Mouse (Mus musculus) neural tube, embryonic 15.5 days (tissue): ENCODE results near the gene Slc25a28. TPM values are rescaled to one million over a fixed set of nuclear protein-coding genes. Genes with fewer than 3 reads are reported as not detected.

ENCODE experiments used
- ATAC-seq: fragments of 200-750 bp; cut with Nextera tagmentation; 2 replicates; pipeline ENCODE4 v1.8.0; 2017; ENCODE audit warnings: mild to moderate bottlenecking, moderate TSS enrichment, moderate library complexity; ENCODE audit not compliant: low FRiP score
- H3K27ac ChIP-seq: fragments of 300-500 bp; sonication (generic); replicated peaks from 2 replicates; pipeline ENCODE4 v1.5.1; 2015; ENCODE audit warnings: mild to moderate bottlenecking, inconsistent platforms
- H3K27me3 ChIP-seq: fragments of 300-500 bp; sonication (generic); replicated peaks from 2 replicates; pipeline ENCODE4 v1.6.1; 2015; ENCODE audit warnings: inconsistent platforms
- H3K36me3 ChIP-seq: fragments of 300-500 bp; sonication (generic); 2 replicates; pipeline ENCODE4 v1.6.1; 2015; ENCODE audit warnings: inconsistent platforms
- H3K4me1 ChIP-seq: fragments of 300-500 bp; sonication (generic); 2 replicates; pipeline ENCODE4 v1.6.1; 2015; ENCODE audit warnings: inconsistent platforms
- H3K4me2 ChIP-seq: fragments of 300-500 bp; sonication (generic); 2 replicates; pipeline ENCODE4 v1.6.1; 2015; ENCODE audit warnings: inconsistent platforms, mild to moderate bottlenecking, moderate library complexity
- H3K4me3 ChIP-seq: fragments of 300-500 bp; sonication (generic); replicated peaks from 2 replicates; pipeline ENCODE4 v1.5.1; 2015; ENCODE audit warnings: mild to moderate bottlenecking, inconsistent platforms
- H3K9ac ChIP-seq: fragments of 300-500 bp; sonication (generic); replicated peaks from 2 replicates; pipeline ENCODE4 v1.6.1; 2015; ENCODE audit warnings: mild to moderate bottlenecking, inconsistent platforms
- H3K9me3 ChIP-seq: fragments of 300-500 bp; sonication (generic); replicated peaks from 2 replicates; pipeline ENCODE4 v1.6.1; 2016; ENCODE audit warnings: inconsistent platforms
- WGBS: fragments of 180-500 bp; shearing (Covaris S2); methylation state at CpG from one replicate; pipeline ENCODE4 v1.1.7; 2015; ENCODE audit warnings: mixed read lengths; 5-methylcytosine and 5-hydroxymethylcytosine counted together
- polyA plus RNA-seq: library from polyadenylated mRNA; unstranded; fragments of >200 nt; fragmentation: Nextera tagmentation; extraction: Ambion mirVana; gene quantifications from 2 replicates; pipeline ENCODE4 v1.2.1, GENCODE M21; 2015

The Slc25a28 gene
- polyA plus RNA-seq, 1 experiment from 2014 or later: 16.2 TPM

DNA sequence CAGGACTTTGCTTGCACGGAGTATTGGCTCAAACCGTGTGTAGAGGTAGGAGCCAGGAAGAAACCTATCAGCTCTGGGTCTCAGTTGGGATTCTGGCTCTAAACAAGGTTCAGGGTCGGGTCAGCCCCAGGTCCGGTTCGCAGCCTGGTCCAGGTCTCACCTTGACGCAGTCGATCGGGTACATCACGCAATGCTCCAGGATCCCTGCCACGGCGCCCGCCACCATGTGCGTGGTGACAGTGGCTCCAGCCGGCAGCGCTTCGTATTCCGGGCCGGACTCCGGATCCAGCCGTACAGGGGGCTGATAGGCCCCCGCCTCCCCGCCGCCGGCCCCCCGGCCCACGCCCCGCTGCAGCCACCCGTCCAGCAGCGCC, 378 bp downstream of the Slc25a28 start:
- no peaks in the 10 kb centered on the region for H3K27me3 ChIP-seq
- H3K36me3 ChIP-seq: no peaks in the 10 kb centered on the region
- H3K4me1 ChIP-seq: peaks cover 36% of the 10 kb centered on the region
- H3K4me2 ChIP-seq: peak overlapping the region; percentile 80
- H3K27ac ChIP-seq: peak overlapping the region; percentile 89
- H3K9me3 ChIP-seq: no peaks in the 10 kb centered on the region
- peak overlapping the region; percentile 98 for H3K4me3 ChIP-seq
- WGBS: under 1% methylated on average over 24 of the region's 29 CpGs
- peak; percentile 15 for ATAC-seq
- peak overlapping the region; percentile 96 for H3K9ac ChIP-seq

DNA sequence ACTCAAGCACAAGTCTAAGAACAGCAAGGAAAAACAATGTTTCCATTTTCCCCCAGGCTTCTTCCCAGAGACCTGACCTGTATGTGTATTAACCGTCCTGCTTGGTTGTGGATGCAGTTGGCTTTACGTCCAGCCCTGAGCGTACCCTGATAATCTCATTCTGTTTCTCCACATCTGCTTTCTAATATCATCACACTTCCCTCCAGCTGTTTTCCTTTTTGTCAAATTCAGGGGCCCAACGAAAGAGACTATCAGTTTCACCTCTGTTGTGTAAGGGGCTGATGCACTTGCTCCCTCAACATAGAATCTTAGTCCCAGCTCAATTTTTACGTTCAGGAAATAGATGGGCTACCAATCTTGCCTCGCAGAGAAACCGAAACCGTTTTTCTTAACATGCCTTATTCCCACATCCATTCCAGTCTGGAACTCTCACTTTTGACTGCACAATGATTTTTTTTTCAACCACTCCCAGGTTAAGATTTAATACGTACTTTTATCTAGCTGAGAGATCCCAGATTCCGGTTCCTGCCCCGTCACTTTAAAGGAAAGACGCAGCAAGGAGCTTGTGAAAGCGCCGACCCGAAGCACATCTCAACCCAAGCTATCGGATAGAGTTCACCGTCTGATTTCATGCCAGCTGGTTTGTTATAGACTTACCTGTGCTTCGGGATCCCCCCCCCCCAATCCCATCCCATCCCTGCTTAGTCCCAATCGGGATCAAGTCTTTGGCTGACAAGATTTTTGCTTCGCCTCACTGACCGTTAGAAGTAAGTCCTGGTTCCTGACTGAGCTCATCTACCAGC, 967 bp downstream of the Slc25a28 start:
- Histone ChIP-seq H3K4me3 (peak overlapping the region; percentile 98), H3K27me3 (no peaks in the 10 kb centered on the region), H3K4me1 (peaks cover 36% of the 10 kb centered on the region), H3K27ac (peak overlapping the region; percentile 89), H3K4me2 (peak overlapping the region; percentile 80), H3K9ac (peak overlapping the region; percentile 96), H3K9me3 (no peaks in the 10 kb centered on the region), H3K36me3 (no peaks in the 10 kb centered on the region)
- WGBS: 9% methylated on average over 21 of the region's 21 CpGs
- ATAC-seq: no peak

DNA sequence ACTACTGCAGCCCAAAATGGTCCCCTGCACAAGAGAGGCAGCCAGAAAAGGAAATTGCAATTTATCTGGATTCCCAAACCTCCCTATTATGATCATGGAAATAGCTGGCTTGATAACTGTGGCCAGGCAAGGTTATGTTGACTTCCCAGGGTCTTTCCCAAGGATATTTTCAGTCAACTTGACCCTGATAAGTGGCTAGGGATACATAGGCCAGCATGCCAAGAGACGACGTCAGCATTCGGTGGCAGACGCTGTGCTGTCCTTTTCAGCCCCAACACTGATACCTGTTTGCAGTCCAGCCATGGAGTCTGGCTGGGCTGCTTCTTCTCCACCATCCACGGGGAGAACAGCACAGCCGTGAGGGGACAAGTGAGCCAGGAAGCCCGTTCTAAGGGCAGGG, 3.6 kb downstream of the Slc25a28 start:
- no peak overlapping the region for H3K4me3 ChIP-seq
- 87% methylated on average over 7 of the region's 7 CpGs for WGBS
- H3K4me2 ChIP-seq: no peak overlapping the region
- H3K36me3 ChIP-seq: no peaks in the 10 kb centered on the region
- H3K27ac ChIP-seq: no peak overlapping the region
- H3K4me1 ChIP-seq: peaks cover 27% of the 10 kb centered on the region
- no peak for ATAC-seq
- no peaks in the 10 kb centered on the region for H3K9me3 ChIP-seq
- no peaks in the 10 kb centered on the region for H3K27me3 ChIP-seq
- H3K9ac ChIP-seq: no peak overlapping the region

DNA sequence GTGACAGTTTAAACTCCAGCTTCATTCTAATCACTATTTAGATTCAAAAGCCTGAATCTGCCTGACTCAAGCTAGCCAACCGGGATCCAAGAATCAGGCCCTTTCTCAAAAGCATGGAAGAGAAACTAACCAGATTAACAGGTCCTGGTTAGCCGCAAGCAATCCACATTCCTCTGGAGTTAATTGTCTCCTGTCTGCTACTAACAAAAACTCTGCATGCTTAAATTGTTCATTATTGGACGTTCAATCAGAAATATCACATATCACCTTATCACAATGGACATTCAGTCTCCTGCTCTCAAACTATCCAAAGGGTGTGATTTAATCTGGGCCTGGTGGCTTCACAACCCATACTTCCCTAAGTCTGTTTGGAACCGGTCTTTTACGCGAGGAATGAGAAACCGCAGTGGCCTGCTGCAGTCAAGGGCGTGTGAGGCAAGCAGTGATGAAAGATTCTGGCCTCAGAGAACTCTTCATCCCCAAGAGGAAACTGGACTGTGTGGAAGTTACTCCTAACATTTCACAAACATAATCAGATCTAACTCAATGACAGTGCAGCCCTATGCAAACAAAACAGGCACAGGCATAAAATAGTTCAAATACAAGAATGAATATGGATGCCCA, 5.4 kb downstream of the Slc25a28 start:
- Histone ChIP-seq H3K4me1 (peaks cover 22% of the 10 kb centered on the region), H3K9ac (no peak overlapping the region)

DNA sequence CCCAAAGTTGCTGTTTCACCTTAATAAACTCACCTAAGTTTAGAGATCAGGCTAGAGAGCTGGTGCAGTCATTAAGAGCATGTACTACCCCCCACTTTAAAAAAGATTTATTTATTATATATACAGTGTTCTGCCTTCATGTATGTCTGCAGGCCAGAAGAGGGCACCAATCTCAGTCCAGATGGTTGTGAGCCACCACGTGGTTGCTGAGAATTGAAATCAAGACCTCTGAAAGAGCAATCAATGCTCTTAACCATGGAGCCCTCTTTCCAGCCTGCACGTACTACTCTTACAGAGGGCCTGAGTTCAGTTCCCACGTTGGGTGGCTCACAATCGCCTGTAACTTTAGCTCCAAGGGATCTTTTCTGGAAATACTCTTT, 7.3 kb downstream of the Slc25a28 start:
- peaks cover 18% of the 10 kb centered on the region for H3K36me3 ChIP-seq
- H3K4me3 ChIP-seq: no peak overlapping the region
- no peak overlapping the region for H3K27ac ChIP-seq
- WGBS: 59% methylated on average over 4 of the region's 4 CpGs
- no peaks in the 10 kb centered on the region for H3K27me3 ChIP-seq
- no peak overlapping the region for H3K4me2 ChIP-seq
- no peaks in the 10 kb centered on the region for H3K9me3 ChIP-seq
- ATAC-seq: no peak
- no peak overlapping the region for H3K9ac ChIP-seq
- H3K4me1 ChIP-seq: peaks cover 9% of the 10 kb centered on the region

More for the DNA sequence above, 5.4 kb downstream of the Slc25a28 start:
- 88% methylated on average over 8 of the region's 8 CpGs for WGBS
- Histone ChIP-seq H3K36me3 (peaks cover 3% of the 10 kb centered on the region), H3K9me3 (no peaks in the 10 kb centered on the region), H3K4me3 (no peak overlapping the region), H3K27ac (no peak overlapping the region), H3K27me3 (no peaks in the 10 kb centered on the region), H3K4me2 (no peak overlapping the region)
- ATAC-seq: no peak

DNA sequence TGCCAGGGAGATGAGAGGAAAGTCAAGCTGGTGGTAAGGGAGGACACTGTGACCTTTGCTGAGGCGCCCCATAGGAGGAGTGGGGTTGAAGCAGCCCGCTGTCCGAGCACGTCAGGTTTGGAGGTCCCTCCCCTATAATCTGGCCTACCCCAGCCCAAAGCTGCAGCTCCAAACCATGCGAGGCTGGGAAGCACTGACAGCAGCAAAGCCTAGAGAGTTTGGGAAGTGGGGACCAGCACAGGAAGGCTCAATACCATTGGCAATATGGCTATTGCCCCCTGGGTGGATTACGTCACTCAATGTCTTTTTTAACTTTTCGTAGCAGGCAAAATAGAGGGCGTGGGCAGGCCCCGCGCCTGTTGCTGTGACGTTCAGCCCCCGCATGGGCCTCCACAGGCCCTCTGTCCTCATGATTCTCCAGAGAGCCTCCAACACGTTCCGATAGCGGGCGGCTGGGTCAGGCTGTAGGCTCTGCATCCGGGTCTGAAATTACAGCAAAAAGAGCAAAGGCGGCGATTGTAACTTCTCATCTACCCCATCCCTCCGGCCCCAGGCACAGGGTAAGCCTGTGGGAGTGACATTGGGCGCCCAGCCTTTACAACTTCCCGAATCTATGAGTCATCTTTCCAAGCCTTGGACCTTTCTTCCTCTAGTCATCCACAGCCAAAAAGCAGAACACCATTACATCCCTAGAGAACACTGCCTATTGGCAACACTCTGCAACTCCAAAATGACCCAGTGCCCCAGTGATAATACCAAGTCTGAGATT, 7.8 kb downstream of the Slc25a28 start:
- WGBS: 92% methylated on average over 22 of the region's 22 CpGs
- Histone ChIP-seq H3K9me3 (no peaks in the 10 kb centered on the region), H3K4me1 (peaks cover 15% of the 10 kb centered on the region), H3K4me2 (no peak overlapping the region), H3K36me3 (peaks cover 18% of the 10 kb centered on the region), H3K9ac (no peak overlapping the region), H3K27ac (no peak overlapping the region), H3K4me3 (no peak overlapping the region), H3K27me3 (no peaks in the 10 kb centered on the region)
- no peak for ATAC-seq

DNA sequence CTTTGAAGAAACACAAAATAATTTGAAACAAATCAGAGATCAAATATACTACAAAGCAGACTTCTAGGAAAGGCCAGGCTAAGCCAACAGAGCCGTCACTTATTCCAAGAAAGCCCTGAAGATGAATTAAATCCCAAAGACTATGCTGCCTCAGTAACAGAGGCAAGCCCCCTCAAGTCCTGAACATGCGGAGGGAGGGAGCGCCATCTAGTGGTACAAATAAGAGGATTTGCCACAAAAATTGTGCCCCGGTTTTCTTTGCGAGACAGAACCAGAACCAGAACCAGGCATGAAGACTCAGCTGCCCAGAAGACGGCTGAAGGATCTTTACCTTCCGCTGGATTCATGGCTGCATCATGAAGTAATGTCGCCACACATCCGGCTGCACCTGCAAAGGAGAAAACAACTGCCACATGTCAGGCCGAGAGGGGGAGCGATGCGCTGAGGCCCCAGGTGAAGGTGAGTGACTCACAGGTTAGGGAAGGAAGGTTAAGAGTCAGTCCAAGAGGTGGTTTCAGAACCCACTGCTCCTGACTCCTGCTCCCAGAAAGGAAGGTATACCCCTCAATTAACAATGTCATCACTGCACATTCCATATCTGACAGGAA, 9.1 kb downstream of the Slc25a28 start:
- 50% methylated on average over 12 of the region's 12 CpGs for WGBS
- Histone ChIP-seq H3K36me3 (peaks cover 18% of the 10 kb centered on the region), H3K27ac (no peak overlapping the region), H3K9me3 (no peaks in the 10 kb centered on the region), H3K4me2 (no peak overlapping the region), H3K4me3 (no peak overlapping the region), H3K27me3 (no peaks in the 10 kb centered on the region), H3K4me1 (peaks cover 8% of the 10 kb centered on the region; the same call in 1 of the 2 replicates), H3K9ac (no peak overlapping the region)
- no peak for ATAC-seq

DNA sequence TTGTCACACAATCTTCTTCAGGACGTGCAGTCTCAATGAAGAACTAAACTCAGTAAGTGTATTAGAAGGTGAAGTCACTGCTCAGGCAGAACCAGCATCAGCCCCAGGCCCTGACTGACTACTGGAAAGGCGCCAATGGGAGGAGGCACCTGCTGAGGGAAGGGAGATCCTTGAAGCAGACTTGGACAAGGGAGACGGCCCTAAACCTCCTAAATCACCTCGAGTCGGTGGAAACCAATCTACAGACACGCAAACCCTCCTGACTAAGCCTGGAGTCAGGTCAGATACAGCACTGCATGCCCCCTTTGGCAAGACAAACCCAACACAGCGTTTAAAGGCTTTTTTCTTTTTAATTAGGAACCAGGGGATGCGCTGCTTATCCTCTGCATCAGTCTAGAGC, 11.2 kb downstream of the Slc25a28 start:
- Histone ChIP-seq H3K27ac (no peak overlapping the region), H3K4me1 (0 out of 2 replicates have a peak, but pooled peaks cover 8% of the 10 kb centered on the region), H3K9me3 (no peaks in the 10 kb centered on the region), H3K9ac (no peak overlapping the region), H3K4me3 (no peak overlapping the region), H3K36me3 (peaks cover 18% of the 10 kb centered on the region), H3K4me2 (no peak overlapping the region), H3K27me3 (no peaks in the 10 kb centered on the region)
- ATAC-seq: no peak
- WGBS: 81% methylated on average over 8 of the region's 8 CpGs

DNA sequence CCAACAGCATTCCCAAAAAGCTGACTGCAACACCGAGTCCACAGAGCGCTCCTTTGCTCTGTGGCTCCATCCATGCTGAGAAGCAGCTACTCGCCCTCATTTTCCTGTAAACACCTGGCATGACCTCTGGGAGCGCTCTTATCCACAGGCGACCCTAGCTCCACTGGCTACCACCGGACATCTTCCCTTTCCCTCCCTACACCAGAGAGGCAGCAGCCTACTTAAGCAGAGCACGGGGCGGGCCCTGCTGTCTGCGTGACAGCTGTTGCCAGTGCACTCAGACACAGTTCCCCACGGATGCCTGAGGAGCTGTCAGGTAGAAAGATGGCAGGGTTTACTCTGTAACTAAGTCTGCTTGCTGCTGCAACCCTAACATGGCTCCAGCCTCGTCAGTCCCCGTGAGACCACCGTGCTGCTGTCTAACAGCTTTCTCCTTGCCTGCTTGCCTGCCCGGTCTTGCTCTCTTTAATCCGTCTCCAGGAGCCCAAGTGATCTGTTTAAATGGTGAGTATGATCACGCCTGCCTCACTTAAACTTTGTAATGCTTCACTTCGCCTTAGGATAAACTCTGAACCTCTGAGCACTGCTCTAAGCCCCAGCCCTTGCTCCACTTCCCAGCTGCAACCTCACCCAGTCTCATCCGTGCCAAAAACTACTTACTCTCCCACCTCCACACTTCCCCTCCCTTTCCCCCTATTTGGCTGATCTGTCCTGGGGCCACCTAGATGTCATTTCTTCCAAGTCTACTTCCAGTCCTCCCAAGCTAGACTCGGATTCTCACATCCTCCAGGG, 12.3 kb downstream of the Slc25a28 start:
- Histone ChIP-seq H3K4me1 (0 out of 2 replicates have a peak, but pooled peaks cover 8% of the 10 kb centered on the region), H3K36me3 (peaks cover 18% of the 10 kb centered on the region), H3K4me2 (no peak overlapping the region), H3K4me3 (no peak overlapping the region), H3K27ac (no peak overlapping the region), H3K9ac (no peak overlapping the region), H3K9me3 (no peaks in the 10 kb centered on the region), H3K27me3 (no peaks in the 10 kb centered on the region)
- WGBS: 41% methylated on average over 19 of the region's 19 CpGs
- peak; percentile 70; the same call in 1 of the 2 replicates for ATAC-seq

DNA sequence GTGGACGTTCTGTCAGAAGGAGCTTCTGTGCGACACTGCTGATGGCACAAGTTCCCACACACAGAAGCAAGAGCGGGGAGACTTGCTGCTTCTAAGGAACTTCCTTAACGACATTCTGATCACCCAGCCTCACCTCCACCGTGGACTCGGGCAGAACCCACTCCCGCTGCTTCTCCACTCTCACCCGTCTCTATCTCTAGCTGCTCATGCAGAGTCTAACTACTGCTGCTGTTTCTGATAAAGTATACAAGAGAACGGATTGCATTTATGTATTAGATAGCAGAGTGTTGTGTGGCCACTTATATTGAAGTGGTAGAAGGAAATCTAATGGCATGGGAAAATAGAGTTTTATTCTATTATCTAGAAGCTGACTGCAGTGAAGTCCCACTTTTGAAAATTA, 13.9 kb downstream of the Slc25a28 start:
- no peak overlapping the region for H3K27ac ChIP-seq
- H3K4me1 ChIP-seq: 0 out of 2 replicates have a peak, but pooled peaks cover 8% of the 10 kb centered on the region
- H3K9ac ChIP-seq: no peak overlapping the region
- H3K4me3 ChIP-seq: no peak overlapping the region
- no peak for ATAC-seq
- no peaks in the 10 kb centered on the region for H3K9me3 ChIP-seq
- no peak overlapping the region for H3K4me2 ChIP-seq
- 87% methylated on average over 9 of the region's 9 CpGs for WGBS
- peaks cover 18% of the 10 kb centered on the region for H3K36me3 ChIP-seq
- no peaks in the 10 kb centered on the region for H3K27me3 ChIP-seq

DNA sequence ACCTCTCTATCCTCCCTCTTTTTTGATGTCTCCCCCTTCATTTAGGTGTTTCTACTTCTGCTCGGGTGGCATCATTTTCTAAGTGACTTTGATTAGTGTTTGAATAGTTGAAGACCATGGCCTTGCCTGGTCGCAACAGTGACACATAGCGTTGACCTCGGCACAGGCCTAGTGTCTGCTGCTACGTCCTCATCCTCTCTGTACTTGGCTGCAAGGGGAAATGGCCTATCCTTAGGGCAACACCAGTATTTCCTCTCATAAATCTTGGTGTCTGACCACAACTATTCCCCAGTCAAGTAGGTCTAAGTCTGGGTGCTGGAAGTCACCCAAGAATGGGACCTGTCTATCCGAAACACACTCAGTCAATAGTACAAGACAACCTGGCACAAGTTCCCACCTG, 15.0 kb downstream of the Slc25a28 start:
- no peaks in the 10 kb centered on the region for H3K9me3 ChIP-seq
- H3K27ac ChIP-seq: no peak overlapping the region
- H3K36me3 ChIP-seq: peaks cover 18% of the 10 kb centered on the region
- H3K27me3 ChIP-seq: no peaks in the 10 kb centered on the region
- H3K4me3 ChIP-seq: no peak overlapping the region
- no peak overlapping the region for H3K4me2 ChIP-seq
- ATAC-seq: no peak
- 0 out of 2 replicates have a peak, but pooled peaks cover 8% of the 10 kb centered on the region for H3K4me1 ChIP-seq
- WGBS: 83% methylated on average over 6 of the region's 6 CpGs
- H3K9ac ChIP-seq: no peak overlapping the region
